Mouse (Mus musculus) ES-Bruce4 (cell line): Measurements from ENCODE around the gene Pank4.

ENCODE experiments used
- CTCF ChIP-seq: IDR thresholded peaks from one replicate; pipeline ENCODE4 v1.8.1; 2011; ENCODE audit warnings: low read depth, low read length
- EP300 ChIP-seq: IDR thresholded peaks from 2 replicates; pipeline ENCODE4 v1.6.1; 2011; ENCODE audit warnings: low read depth, low read length; ENCODE audit not compliant: insufficient read depth
- POLR2A ChIP-seq: IDR thresholded peaks from one replicate; pipeline ENCODE4 v1.8.1; 2011; ENCODE audit warnings: low read length; ENCODE audit not compliant: insufficient read depth

DNA sequence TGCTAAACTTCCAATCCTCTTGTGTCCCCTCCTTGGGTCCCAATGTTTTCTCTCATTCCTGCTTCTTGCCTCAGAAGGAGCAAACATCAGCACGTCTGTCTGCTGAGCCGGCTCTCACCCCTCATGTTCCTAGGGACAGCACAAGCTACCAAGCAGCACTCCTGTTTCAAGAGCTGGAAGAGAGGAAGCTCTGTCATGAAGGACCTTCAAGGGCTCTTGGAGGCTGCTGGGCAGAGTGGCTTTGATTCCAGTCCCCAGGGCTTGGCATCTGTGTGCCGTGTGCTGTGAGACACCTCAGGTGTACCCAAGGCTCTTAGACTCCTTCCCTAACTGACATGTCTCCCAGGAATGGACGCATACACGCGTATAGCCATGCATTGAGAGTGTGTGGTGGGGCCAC lies 17.2 kb downstream of the Pank4 start:
- TF ChIP-seq EP300 (no peak), POLR2A (no peak), CTCF (no peak)
